Mouse (Mus musculus) intestine, postnatal 0 days (tissue): ENCODE data around the gene Arel1. TPM values are rescaled to one million over a fixed set of nuclear protein-coding genes. Genes with fewer than 3 reads are reported as not detected.

Experiments
- ATAC-seq: fragments of 200-750 bp; cut with Nextera tagmentation; 2 replicates; pipeline ENCODE4 v1.8.0; 2017; ENCODE audit warnings: mild to moderate bottlenecking, moderate TSS enrichment, moderate library complexity
- H3K27ac ChIP-seq: fragments of 300-500 bp; sonication (generic); 2 replicates; pipeline ENCODE4 v1.5.1; 2014; ENCODE audit warnings: mild to moderate bottlenecking, low read depth, low read length, moderate library complexity
- H3K27me3 ChIP-seq: fragments of 300-500 bp; sonication (generic); replicated peaks from 2 replicates; pipeline ENCODE4 v1.6.1; 2014; ENCODE audit warnings: low read length, mixed read lengths; ENCODE audit not compliant: control insufficient read depth, insufficient read depth
- H3K36me3 ChIP-seq: fragments of 300-500 bp; sonication (generic); 2 replicates; pipeline ENCODE4 v1.6.1; 2014; ENCODE audit warnings: mild to moderate bottlenecking, moderate library complexity; ENCODE audit not compliant: control insufficient read depth, insufficient read depth
- H3K4me1 ChIP-seq: fragments of 300-500 bp; sonication (generic); replicated peaks from 2 replicates; pipeline ENCODE4 v1.6.1; 2014; ENCODE audit warnings: antibody characterized with exemption, low read length, mixed read lengths; ENCODE audit not compliant: control insufficient read depth, insufficient read depth
- H3K4me2 ChIP-seq: fragments of 300-500 bp; sonication (generic); replicated peaks from 2 replicates; pipeline ENCODE4 v1.6.1; 2014; ENCODE audit warnings: low read depth, mild to moderate bottlenecking, moderate library complexity
- H3K4me3 ChIP-seq: fragments of 300-500 bp; sonication (generic); 2 replicates; pipeline ENCODE4 v1.5.1; 2014; ENCODE audit warnings: low read depth, low read length
- H3K9ac ChIP-seq: fragments of 300-500 bp; sonication (generic); 2 replicates; pipeline ENCODE4 v1.6.1; 2014; ENCODE audit warnings: mild to moderate bottlenecking, low read depth, low read length
- H3K9me3 ChIP-seq: fragments of 300-500 bp; sonication (generic); 2 replicates; pipeline ENCODE4 v1.6.1; 2016; ENCODE audit warnings: mixed run types; ENCODE audit not compliant: control insufficient read depth
- CTCF ChIP-seq: sonication (generic); IDR thresholded peaks from 2 replicates; pipeline ENCODE4 v1.5.1; 2016; ENCODE audit warnings: low read depth, mild to moderate bottlenecking, control low read depth, antibody characterized with exemption, moderate library complexity
- WGBS: fragments of 180-500 bp; shearing (Covaris S2); extraction: QIAGEN DNeasy Blood & Tissue Kit; methylation state at CpG from one replicate; pipeline ENCODE4 v1.1.7; 2014; 5-methylcytosine and 5-hydroxymethylcytosine counted together
- polyA plus RNA-seq: library from polyadenylated mRNA; unstranded; fragments of >200 nt; fragmentation: Nextera tagmentation; extraction: Ambion mirVana; gene quantifications from 2 replicates; pipeline ENCODE4 v1.2.1, GENCODE M21; 2015

Arel1 gene
- polyA plus RNA-seq, 1 experiment from 2014 or later = 5.1 TPM

- peak; percentile 6; the same call in 1 of the 2 replicates for ATAC-seq
- H3K4me1 ChIP-seq = no peaks in the 10 kb centered on the region
- no peak overlapping the region for H3K4me2 ChIP-seq
- TF ChIP-seq CTCF = no peak
- H3K4me3 ChIP-seq = no peak overlapping the region
- peaks cover 10% of the 10 kb centered on the region; the same call in 1 of the 2 replicates for H3K27me3 ChIP-seq
- H3K9me3 ChIP-seq = no peaks in the 10 kb centered on the region
- H3K27ac ChIP-seq = no peak overlapping the region
- no peaks in the 10 kb centered on the region for H3K36me3 ChIP-seq
- 70% methylated on average over 7 of the region's 7 CpGs for WGBS
- H3K9ac ChIP-seq = no peak overlapping the region
These were observed 86.2 kb downstream of the Arel1 start for GRCm38 (mm10) chr12:84884423-84885076.

DNA sequence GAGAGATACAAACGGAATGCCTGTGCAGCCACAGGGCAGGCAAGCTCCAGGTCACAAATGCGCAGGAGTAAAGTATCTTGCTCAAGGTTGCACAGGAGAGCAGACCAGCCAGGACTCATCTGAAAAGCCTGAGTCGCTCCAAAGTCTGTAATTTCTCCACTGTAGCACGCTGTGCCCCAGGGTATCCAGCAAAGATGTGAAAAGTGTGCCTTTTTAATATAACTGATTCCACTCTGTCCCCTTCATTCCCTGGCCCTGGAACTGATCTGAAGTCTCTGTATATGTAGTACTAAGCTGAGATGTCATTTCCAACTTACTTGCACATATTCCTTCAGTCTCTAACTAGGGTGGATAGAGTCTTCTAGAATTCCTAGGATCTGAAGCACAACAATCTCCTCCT lies 87.9 kb downstream of the Arel1 start:
- no peak for ATAC-seq

GRCm38 (mm10) chr12:84880091-84880490 lies 90.6 kb downstream of the Arel1 start:
- H3K4me1 ChIP-seq = 0 out of 2 replicates have a peak, but pooled peaks cover 4% of the 10 kb centered on the region
- H3K36me3 ChIP-seq = no peaks in the 10 kb centered on the region
- H3K27ac ChIP-seq = no peak overlapping the region
- peaks cover 40% of the 10 kb centered on the region for H3K27me3 ChIP-seq
- WGBS = 59% methylated on average over 11 of the region's 11 CpGs
- H3K9me3 ChIP-seq = no peaks in the 10 kb centered on the region
- no peak for ATAC-seq
- no peak overlapping the region for H3K9ac ChIP-seq
- no peak for TF ChIP-seq CTCF
- H3K4me3 ChIP-seq = no peak overlapping the region
- H3K4me2 ChIP-seq = no peak overlapping the region

More for the DNA sequence above, 87.9 kb downstream of the Arel1 start:
- H3K9ac ChIP-seq = no peak overlapping the region
- H3K36me3 ChIP-seq = no peaks in the 10 kb centered on the region
- TF ChIP-seq CTCF = no peak
- H3K4me2 ChIP-seq = no peak overlapping the region
- no peak overlapping the region for H3K4me3 ChIP-seq
- H3K27ac ChIP-seq = no peak overlapping the region
- H3K27me3 ChIP-seq = peaks cover 13% of the 10 kb centered on the region; the same call in 1 of the 2 replicates
- H3K4me1 ChIP-seq = no peaks in the 10 kb centered on the region
- WGBS = 83% methylated on average over 4 of the region's 4 CpGs
- no peaks in the 10 kb centered on the region for H3K9me3 ChIP-seq

DNA sequence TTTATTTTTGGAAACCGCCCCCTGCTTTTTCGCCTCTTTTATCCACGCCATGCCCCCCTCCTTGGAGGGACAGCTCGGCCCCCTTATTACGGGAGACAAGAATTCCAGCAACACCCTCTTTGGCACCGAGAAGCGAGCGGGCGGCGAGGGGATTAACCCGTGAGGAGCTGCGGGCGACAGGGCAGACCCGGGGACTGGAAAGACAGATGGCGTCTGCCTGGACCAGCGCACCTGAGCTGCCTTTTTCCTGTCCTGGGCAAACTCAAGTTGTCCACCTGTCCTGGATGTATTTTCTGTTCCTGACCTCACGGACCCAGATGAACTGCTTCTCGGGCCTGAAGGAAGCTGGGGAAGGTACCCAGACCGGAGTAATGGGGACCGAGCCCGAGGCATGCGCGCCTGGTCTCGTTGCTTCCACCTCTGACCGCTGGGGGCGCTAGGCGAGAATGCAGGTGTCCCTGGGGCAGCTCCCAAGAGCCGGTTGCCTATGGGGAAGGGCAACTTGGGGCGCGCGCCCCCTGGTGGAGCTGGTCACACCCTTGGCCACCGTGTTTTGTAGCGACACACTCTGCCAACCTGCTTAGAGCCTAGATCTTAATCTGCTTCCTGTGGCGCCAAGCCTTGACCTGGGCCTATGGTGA lies 94.1 kb downstream of the Arel1 start, which contains the start of gene Ltbp2:
TSS of gene Ltbp2 (minus strand) at position 52 of the 641 bp plus-strand sequence.
- H3K4me3 ChIP-seq = peak within 1 kb of the TSS; percentile 46
- peak within 1 kb of the TSS; percentile 7; the same call in 1 of the 2 replicates for H3K9ac ChIP-seq
- peak; percentile 99 for TF ChIP-seq CTCF
- no peak within 1 kb of the TSS for H3K27ac ChIP-seq
- H3K9me3 ChIP-seq = no peaks in the 10 kb centered on the region
- ATAC-seq = peak; percentile 83
- peaks cover 42% of the 10 kb centered on the region for H3K27me3 ChIP-seq
- WGBS = 1% methylated on average over 34 of the region's 34 CpGs
- 0 out of 2 replicates have a peak, but pooled peaks cover 4% of the 10 kb centered on the region for H3K4me1 ChIP-seq
- H3K36me3 ChIP-seq = no peaks in the 10 kb centered on the region
- H3K4me2 ChIP-seq = peak within 1 kb of the TSS; percentile 71

DNA sequence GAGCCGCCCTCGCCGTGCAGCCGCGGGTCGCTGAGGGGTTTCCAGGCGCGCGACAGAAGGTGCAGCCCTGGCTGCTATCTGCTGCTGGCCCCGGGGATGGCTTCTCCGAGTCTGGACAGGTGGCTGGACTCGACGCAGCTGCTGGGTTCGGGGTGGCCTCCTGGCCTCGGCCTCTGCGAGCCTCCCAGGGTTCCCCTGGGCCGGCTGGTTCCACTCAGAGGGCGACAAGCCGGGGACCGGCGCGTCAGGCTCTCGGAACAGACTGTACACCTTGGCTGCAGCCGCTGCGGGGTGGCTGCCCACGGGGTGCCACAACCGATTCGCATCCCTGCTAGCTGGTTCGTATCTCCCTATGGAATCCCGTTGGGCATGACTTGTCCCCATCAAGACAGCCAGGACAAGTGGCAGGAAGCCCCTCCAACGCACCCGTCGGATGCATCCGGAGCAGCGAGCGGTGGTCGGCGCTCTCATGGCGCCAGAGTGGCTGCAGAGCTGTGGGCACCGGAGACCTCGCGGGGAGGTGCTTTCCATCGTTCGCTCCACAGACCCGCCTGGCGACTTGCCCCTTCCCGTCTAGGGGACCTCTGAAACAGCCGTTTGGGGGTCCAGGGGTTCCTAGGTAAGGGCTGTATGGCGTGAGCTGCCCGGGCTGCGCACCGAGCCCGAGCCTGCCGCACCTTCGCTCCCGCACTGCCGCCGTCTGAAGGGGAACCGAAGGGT lies 94.8 kb downstream of the Arel1 start:
- Histone ChIP-seq H3K9ac (peak overlapping the region; percentile 7; the same call in 1 of the 2 replicates), H3K27me3 (peaks cover 42% of the 10 kb centered on the region), H3K4me2 (peak overlapping the region; percentile 71), H3K27ac (no peak overlapping the region), H3K4me1 (0 out of 2 replicates have a peak, but pooled peaks cover 4% of the 10 kb centered on the region), H3K36me3 (no peaks in the 10 kb centered on the region), H3K9me3 (no peaks in the 10 kb centered on the region), H3K4me3 (peak overlapping the region; percentile 46)
- no peak for TF ChIP-seq CTCF
- 0 out of 2 replicates have a peak, but pooled peaks have one; percentile 3 for ATAC-seq
- 1% methylated on average over 59 of the region's 59 CpGs for WGBS

DNA sequence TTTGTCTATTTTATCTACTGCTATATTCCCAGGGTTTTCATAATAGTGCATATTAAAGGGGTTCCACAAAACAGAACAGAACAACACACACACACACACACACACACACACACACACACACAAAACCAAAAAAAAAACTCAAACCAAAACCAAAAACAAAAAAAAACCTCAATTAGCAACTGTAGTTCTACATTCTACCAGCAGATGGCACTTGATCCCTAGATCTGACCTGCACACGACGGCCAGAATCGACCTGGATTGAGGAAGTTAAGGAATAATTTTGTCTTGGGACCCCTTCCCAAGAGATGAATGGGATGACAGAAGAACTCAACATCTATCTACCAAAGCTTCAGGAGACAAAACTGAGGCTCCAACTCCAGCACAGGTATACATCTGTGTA lies 97.3 kb downstream of the Arel1 start:
- ATAC-seq = no peak
- H3K27me3 ChIP-seq = peaks cover 42% of the 10 kb centered on the region
- H3K36me3 ChIP-seq = no peaks in the 10 kb centered on the region
- H3K9ac ChIP-seq = no peak overlapping the region
- no peak overlapping the region for H3K4me3 ChIP-seq
- no peaks in the 10 kb centered on the region for H3K9me3 ChIP-seq
- H3K4me2 ChIP-seq = no peak overlapping the region
- H3K27ac ChIP-seq = no peak overlapping the region
- peak; percentile 83 for TF ChIP-seq CTCF
- H3K4me1 ChIP-seq = 0 out of 2 replicates have a peak, but pooled peaks cover 4% of the 10 kb centered on the region
- 0% methylated on average over 3 of the region's 3 CpGs for WGBS
